Mouse (Mus musculus) stomach, postnatal 0 days (tissue): ENCODE data around the gene AL732309.1. TPM values are rescaled to one million over a fixed set of nuclear protein-coding genes. Genes with fewer than 3 reads are reported as not detected.

ENCODE experiments used
- ATAC-seq: fragments of 200-750 bp; cut with Nextera tagmentation; 2 replicates; pipeline ENCODE4 v1.8.0; 2017; ENCODE audit not compliant: low FRiP score, low TSS enrichment
- DNase-seq: peaks from one replicate; pipeline ENCODE4 v3.0.0-alpha.2; 2016; ENCODE audit warnings: low spot score
- H3K27ac ChIP-seq: fragments of 300-500 bp; sonication (generic); replicated peaks from 2 replicates; pipeline ENCODE4 v1.5.1; 2014; ENCODE audit warnings: mild to moderate bottlenecking, control low read depth
- H3K27me3 ChIP-seq: fragments of 300-500 bp; sonication (generic); 2 replicates; pipeline ENCODE4 v1.6.1; 2014; ENCODE audit warnings: low read length; ENCODE audit not compliant: control insufficient read depth, insufficient read depth
- H3K36me3 ChIP-seq: fragments of 300-500 bp; sonication (generic); 2 replicates; pipeline ENCODE4 v1.6.1; 2014; ENCODE audit warnings: low read length, mixed read lengths; ENCODE audit not compliant: control insufficient read depth, insufficient read depth
- H3K4me1 ChIP-seq: fragments of 300-500 bp; sonication (generic); replicated peaks from 2 replicates; pipeline ENCODE4 v1.6.1; 2014; ENCODE audit warnings: antibody characterized with exemption; ENCODE audit not compliant: control insufficient read depth, insufficient read depth
- H3K4me2 ChIP-seq: fragments of 300-500 bp; sonication (generic); replicated peaks from 2 replicates; pipeline ENCODE4 v1.6.1; 2014; ENCODE audit warnings: low read depth, mild to moderate bottlenecking, control low read depth, moderate library complexity
- H3K4me3 ChIP-seq: fragments of 300-500 bp; sonication (generic); 2 replicates; pipeline ENCODE4 v1.5.1; 2014; ENCODE audit warnings: low read depth, low read length, control low read depth
- H3K9ac ChIP-seq: fragments of 300-500 bp; sonication (generic); 2 replicates; pipeline ENCODE4 v1.6.1; 2014; ENCODE audit warnings: mild to moderate bottlenecking, low read length, control low read depth, mixed read lengths
- H3K9me3 ChIP-seq: fragments of 300-500 bp; sonication (generic); 2 replicates; pipeline ENCODE4 v1.6.1; 2016; ENCODE audit warnings: low read length; ENCODE audit not compliant: control insufficient read depth
- CTCF ChIP-seq: IDR thresholded peaks from 2 replicates; pipeline ENCODE4 v1.5.1; 2016; ENCODE audit warnings: antibody characterized with exemption, low read depth, mild to moderate bottlenecking, moderate library complexity
- EP300 ChIP-seq: optimal IDR thresholded peaks from 2 replicates; pipeline ENCODE3; 2016; ENCODE audit warnings: antibody characterized with exemption
- WGBS: fragments of 180-500 bp; shearing (Covaris S2); extraction: QIAGEN DNeasy Blood & Tissue Kit; methylation state at CpG from one replicate; pipeline ENCODE4 v1.1.7; 2014; 5-methylcytosine and 5-hydroxymethylcytosine counted together
- polyA plus RNA-seq: library from polyadenylated mRNA; unstranded; fragments of >200 nt; fragmentation: Nextera tagmentation; extraction: Ambion mirVana; gene quantifications from 2 replicates; pipeline ENCODE4 v1.2.1, GENCODE M21; 2015

Gene AL732309.1
- polyA plus RNA-seq, 1 experiment from 2014 or later = 12.8 TPM

DNA sequence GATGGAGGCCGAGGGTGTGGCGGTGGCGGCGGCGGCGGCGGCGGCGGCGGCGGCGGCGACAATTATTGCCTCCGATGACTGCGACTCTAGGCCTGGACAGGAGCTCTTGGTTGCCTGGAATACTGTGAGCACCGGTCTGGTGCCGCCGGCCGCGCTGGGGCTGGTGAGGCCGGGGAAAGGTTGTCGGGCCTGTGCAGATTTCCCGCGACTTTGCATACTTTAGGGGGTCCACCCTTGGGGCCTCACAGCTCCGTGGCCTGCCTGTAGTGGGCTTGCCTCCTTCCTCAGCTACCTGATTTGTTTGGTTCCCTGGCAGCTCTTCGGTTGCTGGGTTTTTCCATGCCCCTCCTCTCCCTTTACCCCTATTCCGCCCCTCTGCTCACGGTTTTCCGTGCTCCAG, 25.9 kb upstream of the AL732309.1 start:
- Histone ChIP-seq H3K9me3 (no peaks in the 10 kb centered on the region), H3K9ac (peak overlapping the region; percentile 87), H3K4me2 (peak overlapping the region; percentile 95), H3K4me3 (peak overlapping the region; percentile 74), H3K27me3 (no peaks in the 10 kb centered on the region), H3K4me1 (peaks cover 9% of the 10 kb centered on the region), H3K36me3 (peaks cover 18% of the 10 kb centered on the region), H3K27ac (peak overlapping the region; percentile 84)
- ATAC-seq (peak; percentile 38), DNase-seq (no peak)
- TF ChIP-seq EP300 (no peak), CTCF (no peak)
- under 1% methylated on average over 29 of the region's 29 CpGs for WGBS

DNA sequence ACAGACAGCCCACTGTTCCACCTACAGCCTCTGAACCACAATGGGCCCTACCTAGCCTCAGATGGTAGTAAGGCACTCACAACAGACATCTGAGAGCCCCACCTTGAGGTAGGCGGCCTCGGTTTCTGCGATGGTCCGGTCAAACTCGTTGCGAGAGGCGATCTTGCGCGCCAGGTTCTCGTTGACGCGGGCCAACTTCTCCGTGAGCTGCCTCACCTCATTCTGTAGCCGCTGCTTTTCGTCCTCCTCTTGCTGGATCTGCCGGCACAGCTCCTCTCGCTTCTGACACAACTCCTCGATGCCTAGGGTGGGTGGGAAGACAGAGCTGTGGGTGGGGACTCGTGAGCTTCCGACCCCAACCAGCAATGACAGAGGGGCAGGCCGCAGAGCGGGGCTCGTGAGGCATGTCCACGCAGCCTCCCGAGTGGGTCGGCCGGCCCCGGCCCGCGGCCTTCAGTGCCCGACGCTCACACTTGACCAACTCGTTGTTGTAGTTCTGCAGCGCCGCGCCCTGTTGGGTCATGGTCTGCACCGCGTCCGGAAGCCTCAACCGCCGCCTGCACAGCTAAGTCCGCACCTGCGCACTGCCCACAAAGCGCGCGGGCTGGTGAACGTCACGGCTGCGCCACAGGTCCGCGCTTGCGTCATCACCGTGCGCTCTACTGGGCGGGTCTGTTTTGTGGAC, 25.3 kb upstream of the AL732309.1 start, which contains the start of the genes Ssna1 and Anapc2:
Gene Ssna1, minus strand, starts transcription at position 612 of the 685 bp plus-strand sequence.
Gene Anapc2, plus strand, starts transcription at position 652 of the 685 bp plus-strand sequence.
- ATAC-seq (peak; percentile 95), DNase-seq (peak; percentile 99)
- Histone ChIP-seq H3K4me3 (peak within 1 kb of the TSS; percentile 74), H3K27me3 (no peaks in the 10 kb centered on the region), H3K9ac (peak within 1 kb of the TSS; percentile 87), H3K4me1 (peaks cover 9% of the 10 kb centered on the region), H3K36me3 (peaks cover 14% of the 10 kb centered on the region), H3K27ac (peak within 1 kb of the TSS; percentile 93), H3K4me2 (peak within 1 kb of the TSS; percentile 95), H3K9me3 (no peaks in the 10 kb centered on the region)
- under 1% methylated on average over 55 of the region's 55 CpGs for WGBS
- TF ChIP-seq EP300 (no peak), CTCF (peak; percentile 68)

- ATAC-seq (no peak), DNase-seq (no peak)
- WGBS = 77% methylated on average over 4 of the region's 4 CpGs
- TF ChIP-seq CTCF (no peak), EP300 (no peak)
- Histone ChIP-seq H3K27ac (peak overlapping the region; percentile 92), H3K4me1 (peaks cover 11% of the 10 kb centered on the region), H3K4me3 (no peak overlapping the region), H3K9ac (peak overlapping the region; percentile 13), H3K36me3 (no peaks in the 10 kb centered on the region; the same call in 1 of the 2 replicates), H3K4me2 (peak overlapping the region; percentile 98; the same call in 1 of the 2 replicates), H3K9me3 (no peaks in the 10 kb centered on the region), H3K27me3 (no peaks in the 10 kb centered on the region)
Observed at GRCm38 (mm10) chr2:25267746-25268309, 21.2 kb upstream of the AL732309.1 start.

DNA sequence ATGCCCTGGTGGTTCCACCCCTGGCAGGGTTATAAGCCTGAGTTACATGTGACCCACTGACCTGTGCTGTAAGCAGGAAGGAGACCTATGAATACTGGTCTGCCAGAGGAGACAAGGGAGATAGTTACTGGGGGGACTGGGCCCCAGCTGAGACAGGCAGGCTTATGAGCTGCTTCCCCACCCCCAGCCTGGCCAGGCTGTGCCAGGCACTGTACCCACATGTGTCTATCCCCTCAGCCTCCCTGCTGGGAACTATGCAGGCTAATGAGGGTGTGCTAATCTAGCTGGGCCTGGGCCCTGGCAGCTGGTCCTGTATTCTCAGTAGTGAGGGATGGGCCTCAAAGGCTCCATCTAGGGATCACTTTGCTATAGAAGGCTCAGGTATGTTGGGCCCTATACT, 20.6 kb upstream of the AL732309.1 start:
- Histone ChIP-seq H3K27ac (peak overlapping the region; percentile 92), H3K9me3 (no peaks in the 10 kb centered on the region), H3K36me3 (no peaks in the 10 kb centered on the region; the same call in 1 of the 2 replicates), H3K27me3 (no peaks in the 10 kb centered on the region), H3K9ac (peak overlapping the region; percentile 13; the same call in 1 of the 2 replicates), H3K4me1 (peaks cover 11% of the 10 kb centered on the region), H3K4me3 (peak overlapping the region; percentile 23; the same call in 1 of the 2 replicates), H3K4me2 (peak overlapping the region; percentile 98)
- TF ChIP-seq CTCF (no peak), EP300 (no peak)
- no peak for ATAC-seq
- DNase-seq = no peak

DNA sequence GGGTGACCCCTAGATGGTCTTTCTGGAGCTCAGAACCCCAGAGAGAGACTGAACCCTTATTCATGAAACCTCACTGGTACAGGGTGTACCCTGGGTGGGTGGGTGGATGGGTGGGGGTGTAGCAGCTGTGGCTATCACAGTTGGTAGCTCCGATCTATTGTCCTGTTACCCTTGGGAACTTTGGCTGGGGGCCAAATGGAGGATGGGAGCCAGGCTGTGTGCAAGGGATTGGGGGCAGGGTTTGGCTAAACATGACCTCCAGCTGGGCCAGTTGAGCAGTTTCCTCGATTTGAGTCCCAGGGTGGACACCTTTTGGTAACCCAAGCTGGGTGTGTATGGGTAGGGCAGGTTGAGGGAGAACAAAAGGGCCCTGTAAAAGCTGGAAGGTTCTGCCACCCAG, 20.1 kb upstream of the AL732309.1 start:
- no peaks in the 10 kb centered on the region; the same call in 1 of the 2 replicates for H3K36me3 ChIP-seq

More for the DNA sequence above, 20.1 kb upstream of the AL732309.1 start:
- DNase-seq (peak; percentile 83), ATAC-seq (peak; percentile 25)
- Histone ChIP-seq H3K27me3 (no peaks in the 10 kb centered on the region), H3K4me1 (peaks cover 11% of the 10 kb centered on the region), H3K9me3 (no peaks in the 10 kb centered on the region), H3K4me3 (peak overlapping the region; percentile 23), H3K4me2 (peak overlapping the region; percentile 98), H3K27ac (peak overlapping the region; percentile 92), H3K9ac (peak overlapping the region; percentile 83; the same call in 1 of the 2 replicates)
- TF ChIP-seq CTCF = no peak
- no peak for TF ChIP-seq EP300
- whole genome bisulfite sequencing = 16% methylated on average over 2 of the region's 2 CpGs
